Mouse (Mus musculus) myocyte (in vitro differentiated cells): ENCODE data around the gene Tmc2.

ENCODE experiments used
- CEBPB ChIP-seq: IDR thresholded peaks from 2 replicates; pipeline ENCODE4 v1.6.1; 2011; ENCODE audit warnings: mild to moderate bottlenecking, moderate library complexity; ENCODE audit not compliant: poor library complexity, insufficient read depth, severe bottlenecking
- E2F4 ChIP-seq: IDR thresholded peaks from one replicate; pipeline ENCODE4 v1.6.1; 2011; ENCODE audit warnings: mild to moderate bottlenecking, control low read depth, moderate library complexity; ENCODE audit not compliant: insufficient read depth
- MAX ChIP-seq: IDR thresholded peaks from one replicate; pipeline ENCODE4 v1.6.1; 2011; ENCODE audit warnings: low read depth, mild to moderate bottlenecking, control low read depth
- MYOD1 ChIP-seq, 3 experiments: IDR thresholded peaks; one replicate each; pipeline ENCODE4 v1.6.1; 2011; ENCODE audit warnings: control low read depth in 2 of 3, low read depth in 2 of 3, mild to moderate bottlenecking in 2 of 3, moderate library complexity in 1 of 3; ENCODE audit not compliant: insufficient read length in 2 of 3, control insufficient read depth in 1 of 3
- MYOG ChIP-seq, 3 experiments: IDR thresholded peaks; one replicate each; pipeline ENCODE4 v1.6.1; 2011; ENCODE audit warnings: control low read depth in 2 of 3, low read depth in 2 of 3, mild to moderate bottlenecking in 2 of 3; ENCODE audit not compliant: insufficient read length in 2 of 3, control insufficient read depth in 1 of 3, insufficient read depth in 1 of 3
- POLR2A ChIP-seq: IDR thresholded peaks from one replicate; pipeline ENCODE4 v1.6.1; 2011; ENCODE audit warnings: low read depth, mild to moderate bottlenecking, control low read depth, moderate library complexity; ENCODE audit not compliant: insufficient read length
- POLR2AphosphoS2 ChIP-seq: IDR thresholded peaks from one replicate; pipeline ENCODE4 v1.6.1; 2011; ENCODE audit warnings: low read depth, control low read depth; ENCODE audit not compliant: insufficient read length
- REST ChIP-seq: IDR thresholded peaks from one replicate; pipeline ENCODE4 v1.6.1; 2011; ENCODE audit warnings: mild to moderate bottlenecking, control low read depth, moderate library complexity; ENCODE audit not compliant: insufficient read depth, insufficient read length
- TCF12 ChIP-seq: IDR thresholded peaks from one replicate; pipeline ENCODE4 v1.6.1; 2011; ENCODE audit warnings: mild to moderate bottlenecking, control low read depth; ENCODE audit not compliant: poor library complexity, insufficient read depth, severe bottlenecking
- TCF3 ChIP-seq: IDR thresholded peaks from one replicate; pipeline ENCODE4 v1.6.1; 2011; ENCODE audit warnings: low read depth, control low read depth; ENCODE audit not compliant: insufficient read length
- USF1 ChIP-seq: IDR thresholded peaks from one replicate; pipeline ENCODE4 v1.6.1; 2011; ENCODE audit warnings: low read depth, mild to moderate bottlenecking, control low read depth, moderate library complexity

GRCm38 (mm10) chr2:130207996-130208395 is 13.0 kb downstream of the Tmc2 start:
- TF ChIP-seq USF1 (no peak), MAX (no peak), POLR2A (no peak), MYOD1 (IDR thresholded peaks at IDR 0.05; ENCODE audit: control insufficient read depth in 1 of 3, insufficient read length in 2 of 3, low read depth in 2 of 3) (no peak), TCF12 (no peak), E2F4 (no peak), POLR2AphosphoS2 (no peak), MYOG (IDR thresholded peaks at IDR 0.05; ENCODE audit: control insufficient read depth in 1 of 3, insufficient read depth in 1 of 3, insufficient read length in 2 of 3, low read depth in 2 of 3) (no peak), CEBPB (no peak), REST (no peak), TCF3 (no peak)
